Mouse (Mus musculus) gastrocnemius, postnatal 4 days (tissue): Measurements from ENCODE around the gene Aimp1. TPM values are rescaled to one million over a fixed set of nuclear protein-coding genes. Genes with fewer than 3 reads are reported as not detected.
A peak's percentile ranks its signal among the peaks of the same experiment; 100 is the strongest.

ENCODE experiments used
- DNase-seq, 2 experiments: peaks; one replicate each; pipeline ENCODE4 v3.0.0; 2021 to 2022; ENCODE audit warnings: low spot score in 2 of 2, mixed read lengths in 2 of 2
- long read RNA-seq, 2 experiments: library from polyadenylated mRNA; stranded (forward); transcript quantifications; one replicate each; pipeline ENCODE4 v2.0.0; 2021
- total RNA-seq, 2 experiments: library from RNA; stranded (reverse); gene quantifications; 2 replicates each; pipeline ENCODE4 v1.2.3; 2021

Gene Aimp1
- 10 to 100 TPM; 67.4 to 71.5 TPM for total RNA-seq
- long read RNA-seq, experiment 1, transcript Aimp1-201 (7 exons, 1,126 nt) = major isoform, 60 of 62 reads
- long read RNA-seq, experiment 1, partial matches to known transcripts = 2 of 62 reads
- long read RNA-seq, experiment 1, other reads (novel, unspliced or antisense) = 0 of 62 reads
- long read RNA-seq, experiment 2, transcript Aimp1-201 (7 exons, 1,126 nt) = major isoform, 54 of 57 reads
- long read RNA-seq, experiment 2, partial matches to known transcripts = 2 of 57 reads
- long read RNA-seq, experiment 2, other reads (novel, unspliced or antisense) = 1 of 57 reads

- no peak for DNase-seq
Measured at GRCm38 (mm10) chr3:132684231-132684928, at the start of gene Aimp1. TSS of gene Aimp1 (minus strand) at chr3:132684370.

GRCm38 (mm10) chr3:132724326-132724725, 40.2 kb upstream of the Aimp1 start:
- no peak for DNase-seq

GRCm38 (mm10) chr3:132717316-132717715, 33.1 kb upstream of the Aimp1 start:
- no peak for DNase-seq

- DNase-seq = no peak
Measured at GRCm38 (mm10) chr3:132713913-132714312, 29.7 kb upstream of the Aimp1 start.

- no peak for DNase-seq
Measured at GRCm38 (mm10) chr3:132706977-132707376, 22.8 kb upstream of the Aimp1 start.

GRCm38 (mm10) chr3:132704216-132704615, 20.0 kb upstream of the Aimp1 start:
- no peak for DNase-seq

GRCm38 (mm10) chr3:132701368-132701767, 17.2 kb upstream of the Aimp1 start:
- DNase-seq = no peak

- DNase-seq = peak; percentile 84 to 93
Measured at GRCm38 (mm10) chr3:132683447-132684230, 531 bp downstream of the Aimp1 start, which contains the start of gene Tbck. TSS of gene Tbck (plus strand) at chr3:132684144.

- no peak for DNase-seq
Measured at GRCm38 (mm10) chr3:132677494-132677893, 6.7 kb downstream of the Aimp1 start.

- DNase-seq = no peak
Measured at GRCm38 (mm10) chr3:132655955-132656354, 28.2 kb downstream of the Aimp1 start.

GRCm38 (mm10) chr3:132653959-132654358, 30.2 kb downstream of the Aimp1 start:
- no peak for DNase-seq

- DNase-seq = peak in 1 of 2 experiments; percentile 42
Measured at GRCm38 (mm10) chr3:132651776-132652175, 32.4 kb downstream of the Aimp1 start.

- no peak for DNase-seq
Measured at GRCm38 (mm10) chr3:132650191-132650590, 34.0 kb downstream of the Aimp1 start.

GRCm38 (mm10) chr3:132649368-132649767, 34.8 kb downstream of the Aimp1 start:
- DNase-seq = no peak

GRCm38 (mm10) chr3:132646814-132647213, 37.4 kb downstream of the Aimp1 start:
- no peak for DNase-seq

GRCm38 (mm10) chr3:132644071-132644470, 40.1 kb downstream of the Aimp1 start:
- no peak for DNase-seq

- no peak for DNase-seq
Measured at GRCm38 (mm10) chr3:132637080-132637479, 47.1 kb downstream of the Aimp1 start.

GRCm38 (mm10) chr3:132633261-132633660, 50.9 kb downstream of the Aimp1 start:
- DNase-seq = no peak

GRCm38 (mm10) chr3:132629601-132630239, 54.5 kb downstream of the Aimp1 start, which contains the start of gene Gimd1:
TSS of gene Gimd1 (plus strand) at chr3:132629820.
- DNase-seq = no peak

- no peak for DNase-seq
Measured at GRCm38 (mm10) chr3:132628741-132629140, 55.4 kb downstream of the Aimp1 start.
